Mouse (Mus musculus): ENCODE data around the gene Plcb3. TPM values are rescaled to one million over a fixed set of nuclear protein-coding genes. Genes with fewer than 3 reads are reported as not detected.

Plcb3 gene
- polyA plus RNA-seq, 1 experiment from 2014 or later = 17.2 TPM

Small RNAs within 50 kb of the gene (microRNA-seq; reads per million reads assigned to microRNA genes)
- gene Mir6990 (ENCODE audit: borderline number of aligned reads) = 3.5 reads per million, percentile 33 among the genes with 10 or more reads in this experiment

Other genes starting within 250 kb of the Plcb3 start
- gene Rps6ka4, start 135.8 kb downstream of the Plcb3 start, polyA plus RNA-seq (2014; fragmentation: Nextera tagmentation; extraction: Ambion mirVana) = 11.1 and 11.7 TPM in 2 replicates
- gene Ccdc88b, start 118.3 kb downstream of the Plcb3 start, polyA plus RNA-seq (2014; fragmentation: Nextera tagmentation; extraction: Ambion mirVana) = 0.15 and 0.84 TPM in 2 replicates
- gene Trmt112, start 66.8 kb downstream of the Plcb3 start, polyA plus RNA-seq (2014; fragmentation: Nextera tagmentation; extraction: Ambion mirVana) = 91.5 and 97.8 TPM in 2 replicates
- gene Prdx5, start 66.4 kb downstream of the Plcb3 start, polyA plus RNA-seq (2014; fragmentation: Nextera tagmentation; extraction: Ambion mirVana) = 143 and 150 TPM in 2 replicates
- gene Esrra, start 54.7 kb downstream of the Plcb3 start, polyA plus RNA-seq (2014; fragmentation: Nextera tagmentation; extraction: Ambion mirVana) = 9.0 and 10.5 TPM in 2 replicates
- 1.9 and 3.9 TPM in 2 replicates for gene Catsperz, start 51.1 kb downstream of the Plcb3 start, polyA plus RNA-seq (2014; fragmentation: Nextera tagmentation; extraction: Ambion mirVana)
- 0.17 and 0.46 TPM in 2 replicates for gene Kcnk4, start 42.0 kb downstream of the Plcb3 start, polyA plus RNA-seq (2014; fragmentation: Nextera tagmentation; extraction: Ambion mirVana)
- 54.9 and 55.7 TPM in 2 replicates for gene Bad, start 34.6 kb downstream of the Plcb3 start, polyA plus RNA-seq (2014; fragmentation: Nextera tagmentation; extraction: Ambion mirVana)
- 22.4 and 23.7 TPM in 2 replicates for gene Gpr137, start 34.0 kb downstream of the Plcb3 start, polyA plus RNA-seq (2014; fragmentation: Nextera tagmentation; extraction: Ambion mirVana)
- gene Ppp1r14b, start 1.5 kb downstream of the Plcb3 start, polyA plus RNA-seq (2014; fragmentation: Nextera tagmentation; extraction: Ambion mirVana) = 162 and 177 TPM in 2 replicates
- gene Fkbp2, start 4.0 kb upstream of the Plcb3 start, polyA plus RNA-seq (2014; fragmentation: Nextera tagmentation; extraction: Ambion mirVana) = 84.5 and 88.4 TPM in 2 replicates
- 76.9 and 79.1 TPM in 2 replicates for gene Vegfb, start 11.2 kb upstream of the Plcb3 start, polyA plus RNA-seq (2014; fragmentation: Nextera tagmentation; extraction: Ambion mirVana)
- 26.3 and 28.5 TPM in 2 replicates for gene Dnajc4, start 16.1 kb upstream of the Plcb3 start, polyA plus RNA-seq (2014; fragmentation: Nextera tagmentation; extraction: Ambion mirVana)
- 24.6 and 25.2 TPM in 2 replicates for gene Nudt22, start 19.6 kb upstream of the Plcb3 start, polyA plus RNA-seq (2014; fragmentation: Nextera tagmentation; extraction: Ambion mirVana)
- gene Trpt1, start 19.7 kb upstream of the Plcb3 start, polyA plus RNA-seq (2014; fragmentation: Nextera tagmentation; extraction: Ambion mirVana) = 13.4 and 14.7 TPM in 2 replicates
- 11.5 and 11.9 TPM in 2 replicates for gene Fermt3, start 43.0 kb upstream of the Plcb3 start, polyA plus RNA-seq (2014; fragmentation: Nextera tagmentation; extraction: Ambion mirVana)
- 266 and 283 TPM in 2 replicates for gene Stip1, start 63.5 kb upstream of the Plcb3 start, polyA plus RNA-seq (2014; fragmentation: Nextera tagmentation; extraction: Ambion mirVana)
- gene Macrod1, start 80.3 kb upstream of the Plcb3 start, polyA plus RNA-seq (2014; fragmentation: Nextera tagmentation; extraction: Ambion mirVana) = 13.3 and 16.7 TPM in 2 replicates
- 0.79 and 0.97 TPM in 2 replicates for gene Flrt1, start 129.3 kb upstream of the Plcb3 start, polyA plus RNA-seq (2014; fragmentation: Nextera tagmentation; extraction: Ambion mirVana)
- gene Otub1, start 229.8 kb upstream of the Plcb3 start, polyA plus RNA-seq (2014; fragmentation: Nextera tagmentation; extraction: Ambion mirVana) = 172 and 186 TPM in 2 replicates
- 1,752 and 1,771 TPM in 2 replicates for gene Cox8a, start 241.1 kb upstream of the Plcb3 start, polyA plus RNA-seq (2014; fragmentation: Nextera tagmentation; extraction: Ambion mirVana)

Measured in heart, embryonic 11.5 days (tissue).